Mouse (Mus musculus): ENCODE results near the gene Ppm1e.

The Ppm1e gene

GRCm38 (mm10) chr11:87358331-87359261, at the start of gene Ppm1e:
TSS of gene Ppm1e (minus strand) at chr11:87359023.
- peak; percentile 52 to 65 for DNase-seq

DNA sequence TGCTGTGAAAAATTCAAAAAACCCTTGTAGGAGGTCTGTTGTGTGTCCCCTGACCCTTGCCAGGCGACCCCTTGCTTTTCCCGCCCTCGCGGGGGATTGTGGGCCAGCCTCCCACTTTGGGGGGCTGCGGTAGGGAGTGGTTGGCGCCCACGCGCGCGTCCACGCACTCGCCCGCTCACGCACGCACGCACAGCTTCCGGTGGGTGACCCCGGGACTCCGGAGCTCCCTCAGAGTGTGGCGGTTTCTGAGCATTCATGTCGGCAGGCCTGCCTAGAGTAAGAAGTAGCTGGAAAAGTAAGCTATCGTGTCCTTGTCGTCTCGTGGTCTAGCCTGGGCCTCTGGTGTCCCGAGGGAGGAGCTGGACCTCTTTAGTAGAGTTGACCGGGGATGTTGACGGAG, 46.1 kb upstream of the Ppm1e start, which contains the start of the genes Rad51c and Tex14:
Rad51c (minus strand) TSS at position 79 of the 400 bp plus-strand sequence.
Tex14 (plus strand) TSS at position 190 of the 400 bp plus-strand sequence.
- DNase-seq: peak in 1 of 2 experiments; percentile 36

DNA sequence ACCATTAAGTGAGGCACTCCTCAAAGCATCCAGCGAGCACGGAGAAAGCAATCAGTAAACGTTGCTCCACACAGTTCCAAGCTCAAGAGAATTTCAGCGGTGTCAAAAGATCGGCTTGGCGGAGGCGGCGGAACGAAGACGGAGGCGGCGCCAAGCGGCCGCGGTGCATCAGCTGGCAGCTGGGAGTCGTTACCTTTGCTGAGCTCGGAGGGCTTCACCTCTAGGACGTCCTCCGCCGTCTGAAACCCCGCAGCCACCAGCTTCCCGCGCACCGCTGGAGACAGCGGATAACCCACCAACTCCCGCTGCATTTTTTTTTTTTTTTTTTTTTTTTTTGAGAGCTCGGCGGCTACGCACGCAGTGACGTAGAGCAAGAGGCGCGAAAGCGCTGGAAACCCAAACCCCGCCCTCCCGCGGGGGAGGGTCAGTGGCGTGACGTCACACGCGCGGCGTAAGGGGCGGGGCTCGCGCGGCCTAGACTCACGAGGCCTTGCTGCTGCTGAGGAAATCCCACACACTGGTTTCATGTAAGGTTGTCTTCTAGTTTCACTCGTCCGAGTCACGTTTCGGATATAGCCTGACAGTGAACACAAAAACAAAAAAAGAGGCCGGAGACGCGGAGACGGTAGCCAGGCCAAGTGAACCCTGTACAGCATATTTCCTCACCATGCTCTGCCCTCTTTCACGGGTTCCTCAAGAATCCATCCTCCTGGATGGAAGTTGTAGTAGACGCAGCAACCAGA, 45.5 kb upstream of the Ppm1e start:
- peak; percentile 95 to 98 for DNase-seq

DNA sequence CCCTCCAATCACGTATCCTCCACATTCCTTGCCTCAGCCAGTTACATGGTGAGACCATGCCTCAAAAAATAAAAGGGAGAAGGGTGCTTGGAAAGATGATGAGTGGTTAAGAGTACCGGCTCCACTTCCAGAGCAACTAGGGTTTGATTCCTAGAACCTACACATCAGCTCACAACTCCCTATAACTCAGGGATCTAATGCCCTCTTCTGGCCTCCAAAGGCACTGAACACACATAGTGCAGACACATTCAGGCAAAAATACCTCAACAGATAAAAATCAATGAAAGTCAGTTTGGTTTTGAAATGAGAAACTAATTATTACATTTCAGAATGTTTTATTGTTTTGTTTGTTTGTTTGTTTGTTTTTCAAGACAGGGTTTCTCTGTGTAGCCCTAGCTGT, 39.6 kb upstream of the Ppm1e start:
- DNase-seq: no peak

DNA sequence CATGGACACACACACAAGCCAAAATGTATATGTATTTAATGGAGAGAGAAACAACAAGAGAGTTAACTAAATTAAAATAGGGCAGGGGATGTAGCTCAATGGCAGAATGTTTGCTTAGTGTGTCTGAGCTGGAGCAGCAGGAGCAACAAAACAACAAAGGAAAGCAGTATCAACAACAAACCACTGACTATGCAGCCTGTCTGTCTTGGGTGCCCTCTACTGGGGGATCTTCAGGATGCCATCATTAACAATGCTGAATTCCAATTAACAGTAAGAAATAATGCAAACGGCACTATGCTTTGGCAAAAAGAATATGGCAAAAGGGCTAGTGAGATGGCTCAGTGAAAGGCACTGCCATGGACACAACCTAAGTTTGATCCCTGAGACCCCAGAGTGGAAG, 35.0 kb upstream of the Ppm1e start:
- peak in 1 of 2 experiments; percentile 19 for DNase-seq

DNA sequence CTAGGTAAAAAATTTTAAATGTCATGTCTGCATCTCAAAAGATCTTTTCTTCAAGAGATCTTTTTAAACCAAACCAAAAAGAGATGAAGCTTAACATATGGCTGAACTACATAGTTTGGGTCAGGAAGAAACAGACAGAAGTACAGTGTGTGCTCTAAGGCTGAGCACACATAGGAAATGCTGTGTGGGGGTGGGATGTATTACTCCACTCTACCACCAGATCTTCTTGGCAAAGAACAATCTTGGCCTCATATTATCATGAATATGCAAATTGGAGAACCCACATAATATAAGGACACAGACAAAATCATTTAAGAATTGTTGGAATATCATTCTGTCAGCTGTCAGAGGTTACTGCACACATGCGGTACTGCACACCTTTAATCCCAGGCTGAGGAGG, 26.9 kb upstream of the Ppm1e start:
- no peak for DNase-seq

- no peak for DNase-seq
Measured at GRCm38 (mm10) chr11:87384551-87384950, 25.7 kb upstream of the Ppm1e start.

DNA sequence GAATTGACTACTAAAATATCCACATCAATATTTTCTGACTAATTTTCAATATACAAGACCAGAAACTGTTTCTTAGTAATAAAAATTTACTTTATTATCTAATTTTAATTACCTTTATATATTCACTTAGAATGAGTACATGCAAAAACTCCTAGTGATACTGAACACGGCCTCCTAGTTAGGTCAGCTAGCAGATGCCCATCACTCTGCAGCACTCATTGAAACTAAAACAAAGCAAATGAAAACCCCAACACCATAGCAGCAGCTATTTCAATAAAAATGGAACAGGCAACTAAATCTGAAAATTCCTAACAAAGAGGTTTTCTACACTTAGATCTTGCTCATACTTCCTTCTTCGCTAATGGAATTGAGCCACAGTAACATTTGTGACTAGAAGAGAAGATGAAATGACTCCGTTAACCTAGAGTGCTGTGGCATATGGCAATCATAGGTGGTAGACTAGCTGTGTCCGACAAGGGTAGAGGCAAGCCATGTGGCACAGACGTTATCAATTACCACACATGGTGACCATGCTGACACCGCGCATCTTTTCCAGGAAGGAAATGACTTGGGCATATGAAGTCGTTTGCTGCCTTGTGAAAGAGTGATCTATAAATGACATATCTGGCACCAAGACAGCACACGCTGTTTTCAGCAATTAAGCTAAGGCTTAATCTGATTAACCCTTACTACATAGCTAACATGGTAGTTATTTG, 9.2 kb upstream of the Ppm1e start:
- no peak for DNase-seq

GRCm38 (mm10) chr11:87367061-87367460, 8.2 kb upstream of the Ppm1e start:
- DNase-seq: no peak

GRCm38 (mm10) chr11:87365120-87365519, 6.3 kb upstream of the Ppm1e start:
- no peak for DNase-seq

DNA sequence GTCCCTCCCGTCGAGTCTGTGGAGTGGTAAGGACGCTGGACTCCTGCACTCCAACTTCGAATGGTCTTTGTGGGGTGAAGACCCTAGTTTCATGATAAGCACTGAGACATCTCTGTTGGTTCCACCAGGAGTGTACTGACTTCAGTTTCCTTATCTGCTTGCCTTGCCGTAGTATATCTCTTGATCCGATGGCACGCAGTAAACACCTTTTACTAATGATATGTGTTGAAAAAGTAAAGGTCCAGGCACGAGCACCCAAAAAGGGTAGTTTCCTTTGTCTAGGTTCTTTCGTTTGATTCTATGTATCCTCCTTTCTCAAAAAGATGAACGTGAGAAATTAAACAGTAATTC, 414 bp upstream of the Ppm1e start:
- DNase-seq: no peak

DNA sequence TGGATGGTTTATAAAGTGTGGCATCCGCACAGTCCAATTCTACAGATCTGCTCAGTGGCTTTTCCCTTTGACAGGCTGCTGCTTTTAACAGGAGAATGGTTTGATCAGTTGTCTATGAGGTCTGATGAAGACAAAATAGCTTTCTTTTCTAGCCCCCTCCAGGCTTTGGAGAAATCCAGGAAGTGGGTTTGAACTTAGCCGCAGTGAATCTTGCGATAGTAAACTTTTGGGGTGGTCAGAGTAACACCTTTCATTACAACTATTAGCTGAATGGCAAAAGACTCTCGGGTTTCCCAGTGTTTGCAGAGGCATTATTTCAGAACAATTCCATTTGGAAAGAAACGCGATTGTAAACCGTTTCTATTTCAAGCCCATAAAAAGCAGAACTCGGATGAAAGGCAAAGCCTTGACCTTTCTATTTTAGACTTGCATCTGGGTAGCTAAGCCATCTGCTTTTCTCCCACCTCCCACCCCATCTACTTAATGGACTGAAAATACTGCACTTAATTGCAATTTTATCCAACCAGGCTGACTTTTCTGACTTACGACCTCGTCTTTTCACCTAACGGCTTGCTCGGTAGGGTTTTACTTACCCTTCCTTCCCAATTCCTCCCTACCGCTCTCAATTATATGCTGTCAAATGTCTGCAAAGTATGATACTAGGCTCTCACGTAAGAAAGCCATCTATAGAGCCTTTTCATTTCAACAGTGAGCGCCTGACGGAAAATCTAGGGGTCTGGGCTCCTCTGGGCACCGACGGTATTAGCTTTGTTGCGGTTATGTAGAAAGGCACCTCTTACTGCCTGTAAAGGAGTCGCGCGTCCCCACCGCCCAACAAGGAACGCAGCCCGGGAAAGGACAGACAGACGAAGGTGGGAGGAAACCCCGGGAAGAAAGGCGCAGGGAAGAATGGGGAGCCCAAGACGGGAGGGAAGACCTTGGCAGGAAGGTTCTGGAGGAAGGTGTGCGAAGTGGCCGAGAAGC, 1.2 kb downstream of the Ppm1e start:
- no peak for DNase-seq

- DNase-seq: no peak
Measured at GRCm38 (mm10) chr11:87354861-87355260, 4.0 kb downstream of the Ppm1e start.

- no peak for DNase-seq
Measured at GRCm38 (mm10) chr11:87353646-87354170, 5.1 kb downstream of the Ppm1e start.

DNA sequence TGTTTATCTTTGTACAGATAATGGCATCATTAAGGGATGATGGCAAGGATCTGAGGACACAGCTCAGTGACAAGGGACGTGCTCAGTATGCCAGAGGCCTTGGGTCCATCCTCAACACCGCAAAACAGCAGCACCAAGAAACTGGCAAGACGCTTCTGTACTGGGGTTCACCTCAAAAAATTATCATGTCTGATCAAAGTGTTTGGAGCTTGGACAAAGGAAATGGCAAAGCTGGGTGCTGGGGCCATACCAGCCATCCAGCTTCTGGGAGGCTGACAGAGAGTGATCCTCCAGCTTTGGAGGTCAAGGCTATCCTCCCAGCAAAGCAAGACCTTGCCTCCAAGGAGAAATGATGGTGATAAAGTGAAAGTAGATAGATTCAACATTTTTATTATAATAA, 32.4 kb downstream of the Ppm1e start:
- no peak for DNase-seq

DNA sequence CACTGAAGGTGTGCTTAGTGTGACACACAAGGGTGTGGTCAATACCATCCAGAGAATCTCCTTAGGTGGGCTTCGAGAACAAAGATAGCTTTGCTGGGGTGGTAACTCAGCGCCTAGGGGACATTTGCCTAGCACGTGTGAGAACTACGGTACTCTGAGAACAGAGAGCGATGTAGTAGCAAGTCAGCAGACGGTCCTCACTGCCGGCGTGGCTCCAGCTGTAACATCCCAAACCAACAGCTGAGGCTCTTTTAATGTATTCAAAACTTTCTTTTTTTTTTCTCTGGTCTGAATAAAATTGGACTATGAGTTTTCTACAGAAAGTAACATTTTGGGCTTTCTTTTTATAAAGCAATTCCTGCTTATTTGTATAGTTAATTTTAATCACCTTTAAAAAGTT, 36.3 kb downstream of the Ppm1e start:
- DNase-seq: no peak

- no peak for DNase-seq
Measured at GRCm38 (mm10) chr11:87320007-87320406, 38.8 kb downstream of the Ppm1e start.

DNA sequence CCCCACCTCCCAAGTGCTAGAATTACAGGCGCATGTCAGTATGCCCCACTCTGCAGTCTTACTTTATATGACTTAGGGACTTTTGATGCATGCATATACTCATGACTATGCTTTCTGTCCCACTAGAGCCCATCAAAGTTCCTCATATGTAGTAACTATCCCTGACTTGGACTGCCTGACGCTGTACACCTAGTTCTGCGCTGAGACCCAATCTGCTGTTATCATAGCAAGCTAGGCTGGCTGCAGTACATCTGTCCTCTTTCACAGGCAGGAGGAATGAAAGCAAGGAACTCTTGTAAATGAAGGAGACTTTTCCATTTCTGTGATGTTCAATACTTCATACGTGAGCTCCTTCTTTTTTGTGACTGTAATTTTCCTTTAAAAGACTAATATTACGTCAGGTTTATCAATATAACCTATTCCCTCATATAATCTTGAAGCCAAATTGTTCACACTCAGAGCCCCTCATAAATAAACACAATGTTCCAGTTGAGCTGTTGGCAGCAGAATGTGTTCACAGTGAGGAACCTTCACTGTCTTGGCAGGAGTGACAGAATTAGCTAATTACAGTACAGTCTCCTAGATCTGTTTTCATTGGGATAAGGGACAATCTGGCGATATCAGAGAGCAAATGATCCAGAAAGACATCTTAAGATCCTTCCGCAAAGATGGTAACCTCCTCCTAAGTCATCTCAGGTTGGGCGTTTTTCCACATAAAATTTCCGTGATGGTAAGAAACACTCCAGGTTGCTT, 39.7 kb downstream of the Ppm1e start:
- DNase-seq: peak in 1 of 2 experiments; percentile 32

DNA sequence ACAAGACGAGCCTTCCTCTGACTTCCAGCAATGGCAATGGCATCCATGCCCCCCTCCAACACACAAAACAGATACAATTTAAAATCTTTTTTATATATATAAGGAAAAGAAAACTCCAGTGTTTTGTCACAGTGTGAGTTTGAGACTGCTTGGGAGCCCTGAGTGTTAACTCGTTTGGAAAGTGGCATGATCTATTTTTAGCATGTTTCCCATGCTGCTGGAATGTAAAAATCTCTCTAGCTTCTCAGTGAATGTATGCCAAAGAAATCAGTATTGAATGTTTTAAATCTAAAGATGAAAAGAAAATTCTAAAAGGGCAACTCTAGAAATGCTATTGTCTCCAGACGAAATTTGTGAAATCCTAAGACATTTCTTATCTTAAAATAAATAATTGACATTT, 45.3 kb downstream of the Ppm1e start:
- no peak for DNase-seq

- DNase-seq: no peak
Measured at GRCm38 (mm10) chr11:87310309-87310708, 48.5 kb downstream of the Ppm1e start.

Data from cerebellum, postnatal 36 days (tissue).